Mouse (Mus musculus) lung, postnatal 0 days (tissue): ENCODE data around the gene Nlrc5.

Experiments used
- CTCF ChIP-seq: IDR thresholded peaks from 2 replicates; pipeline ENCODE4 v1.5.1; 2016; ENCODE audit warnings: antibody characterized with exemption, mild to moderate bottlenecking
- EP300 ChIP-seq: IDR thresholded peaks from 2 replicates; pipeline ENCODE4 v1.6.1; 2016; ENCODE audit warnings: antibody characterized with exemption, mild to moderate bottlenecking, control low read depth

DNA sequence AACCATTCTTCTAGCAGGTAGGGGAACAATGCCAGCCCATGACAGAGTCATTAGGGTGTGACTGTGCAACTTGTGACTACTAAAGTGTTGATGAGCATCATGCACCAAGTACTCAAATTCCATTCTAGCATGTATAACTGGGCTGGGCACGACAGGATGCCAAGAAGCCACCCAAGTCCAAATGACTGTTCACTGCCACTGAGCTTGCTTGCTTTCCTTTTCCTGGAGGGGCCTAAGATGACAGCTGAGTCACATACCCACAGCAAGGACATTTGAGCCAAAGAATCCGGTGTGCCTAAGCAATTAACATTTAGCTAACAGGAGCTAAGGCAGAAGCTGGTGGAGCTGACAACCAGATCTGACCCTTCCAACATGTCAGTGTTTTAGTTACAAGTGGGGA lies 137.7 kb downstream of the Nlrc5 start:
- TF ChIP-seq CTCF (no peak), EP300 (no peak)
